Mouse (Mus musculus) cortical plate, adult 2 months (tissue): Measurements from ENCODE around the gene Dtx2.

Source experiments
- CTCF ChIP-seq: fragments of 200-500 bp; IDR thresholded peaks from 2 replicates; pipeline ENCODE4 v1.5.1; 2011; ENCODE audit warnings: mild to moderate bottlenecking, control low read depth, low read length; ENCODE audit not compliant: insufficient read depth; ENCODE audit errors: extremely low read depth
- POLR2A ChIP-seq: fragments of 200-500 bp; IDR thresholded peaks from 2 replicates; pipeline ENCODE4 v1.6.1; 2011; ENCODE audit warnings: mild to moderate bottlenecking, low read length, control low read depth; ENCODE audit not compliant: insufficient read depth; ENCODE audit errors: extremely low read depth

DNA sequence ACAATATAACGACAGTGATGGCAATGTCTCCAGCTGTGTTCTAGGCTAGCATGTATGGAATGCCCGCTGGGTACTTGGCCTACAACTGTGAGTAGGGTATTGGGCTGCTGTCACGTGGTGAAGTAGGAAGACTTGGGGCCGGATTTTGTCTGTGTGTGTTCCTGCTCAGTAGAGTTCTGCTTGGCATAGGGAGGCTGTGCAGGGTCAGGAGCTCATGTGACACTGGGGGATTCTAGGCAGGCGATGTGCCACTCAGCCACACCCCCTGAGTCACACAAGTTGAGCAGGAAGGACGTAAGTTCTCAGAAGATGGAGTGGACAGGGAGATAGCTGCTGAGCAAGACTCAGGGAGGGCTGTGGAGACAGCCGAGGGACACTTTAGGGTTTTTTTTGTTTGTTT is 13.1 kb downstream of the Dtx2 start:
- TF ChIP-seq CTCF (no peak), POLR2A (no peak)
